Mouse (Mus musculus): ENCODE results near the gene Gal3st2.
"Not testable (repeated sequence)": the region's sequence is repeated elsewhere in the genome, so short reads cannot be mapped to it uniquely, and the experiment has no call there.

Gene Gal3st2

DNA sequence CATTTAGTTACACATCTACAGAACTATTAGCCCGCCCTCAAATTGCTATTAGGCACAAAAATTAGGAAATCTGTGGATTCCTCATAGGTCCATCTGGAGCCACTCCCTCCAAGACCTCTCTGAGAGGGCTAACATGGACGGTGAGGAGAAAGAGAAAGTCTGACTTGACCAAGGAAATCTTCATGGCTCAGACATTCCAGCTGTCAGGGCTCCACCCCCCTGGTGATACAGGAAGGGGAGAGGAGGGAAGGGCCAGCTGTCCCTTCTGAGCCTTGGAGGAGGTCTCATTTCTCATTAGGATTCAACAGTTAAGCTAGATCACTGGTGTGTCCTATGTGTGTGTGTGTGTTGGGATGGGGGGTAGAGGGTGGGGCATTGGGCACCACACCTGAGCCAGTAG lies at the start of gene Gal3st2:
Gene Gal3st2, plus strand, starts transcription at position 259 of the 400 bp plus-strand sequence.
- not testable (repeated sequence) for DNase-seq (ENCODE audit: extremely low spot score, low read depth, low spot score)

- no peak for DNase-seq (ENCODE audit: extremely low spot score, low read depth, low spot score)
These were observed 49.5 kb upstream of the Gal3st2 start for GRCm38 (mm10) chr1:93811495-93812039.

DNA sequence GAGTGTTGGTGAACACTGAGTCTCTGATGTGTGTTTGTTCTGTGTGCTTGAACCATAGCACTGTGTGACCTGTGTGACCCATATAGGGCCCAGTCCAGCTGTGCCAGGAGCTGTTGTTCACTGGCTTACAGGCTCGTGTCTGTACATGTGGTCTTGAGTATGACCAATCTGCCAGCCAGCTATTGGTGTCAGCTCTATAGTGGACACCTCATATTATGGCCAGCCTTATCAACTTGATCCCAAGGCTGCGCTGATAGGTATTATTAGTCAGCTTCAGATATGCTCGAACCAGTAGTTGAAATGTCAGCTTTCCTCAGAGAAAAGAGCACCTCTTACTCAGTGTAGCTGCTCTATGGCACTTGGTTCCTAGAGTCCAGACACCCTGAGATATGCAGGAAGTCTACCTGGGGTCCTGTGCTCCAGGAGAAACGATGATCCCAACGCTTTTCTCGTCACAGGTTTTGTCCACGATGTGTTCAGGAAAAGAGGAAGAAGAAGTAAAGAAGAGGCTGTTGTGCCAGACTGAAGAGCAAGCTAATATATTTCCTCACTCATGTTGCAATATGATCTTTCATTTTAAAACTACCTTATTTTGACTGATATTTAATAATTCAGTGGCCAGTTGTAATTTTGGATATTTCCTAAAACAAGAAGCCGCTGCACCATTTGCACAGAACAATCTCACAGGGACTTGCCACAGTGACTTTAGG lies 43.1 kb upstream of the Gal3st2 start:
- DNase-seq (ENCODE audit: extremely low spot score, low read depth, low spot score), result no peak

- no peak for DNase-seq (ENCODE audit: extremely low spot score, low read depth, low spot score)
These were observed 42.4 kb upstream of the Gal3st2 start for GRCm38 (mm10) chr1:93818722-93819121.

- no peak for DNase-seq (ENCODE audit: extremely low spot score, low read depth, low spot score)
These were observed 37.2 kb upstream of the Gal3st2 start for GRCm38 (mm10) chr1:93823796-93824495.

- DNase-seq (ENCODE audit: extremely low spot score, low read depth, low spot score), result no peak
These were observed 36.5 kb upstream of the Gal3st2 start, which contains the start of gene D2hgdh for GRCm38 (mm10) chr1:93824609-93825008. Gene D2hgdh (plus strand): TSS chr1:93824909.

DNA sequence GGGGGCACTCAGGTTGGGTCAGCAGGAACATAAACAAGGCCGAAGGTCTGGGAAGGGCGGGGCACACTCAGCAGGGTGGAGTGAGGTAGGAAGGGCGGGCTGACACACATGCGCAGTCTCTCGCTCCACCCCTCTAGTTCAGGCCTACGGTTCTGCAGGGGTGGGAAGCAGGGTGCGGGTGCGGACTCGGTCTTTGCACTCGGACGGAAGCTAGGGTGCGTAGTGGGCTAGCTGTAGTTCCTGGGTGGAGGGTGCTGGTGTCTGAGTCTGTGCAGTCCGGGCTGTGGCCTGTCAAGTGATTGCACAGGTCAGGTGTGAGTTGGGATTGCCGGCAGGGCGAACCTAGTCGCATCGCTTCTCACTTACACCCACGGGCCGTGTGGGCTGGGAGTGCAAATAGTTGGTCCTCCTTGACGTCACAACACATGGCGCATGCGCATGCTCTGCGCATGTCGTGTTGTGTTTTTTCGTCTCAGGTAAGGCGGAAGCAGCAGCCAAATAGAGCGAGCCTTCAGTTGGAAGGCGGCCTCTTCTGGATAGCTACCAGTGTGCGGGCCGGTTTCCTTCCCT lies 35.9 kb upstream of the Gal3st2 start:
- DNase-seq (ENCODE audit: extremely low spot score, low read depth, low spot score), result peak; percentile 99

- no peak for DNase-seq (ENCODE audit: extremely low spot score, low read depth, low spot score)
These were observed 35.2 kb upstream of the Gal3st2 start for GRCm38 (mm10) chr1:93825771-93826539.

- DNase-seq (ENCODE audit: extremely low spot score, low read depth, low spot score), result no peak
These were observed 34.6 kb upstream of the Gal3st2 start for GRCm38 (mm10) chr1:93826540-93826835.

DNA sequence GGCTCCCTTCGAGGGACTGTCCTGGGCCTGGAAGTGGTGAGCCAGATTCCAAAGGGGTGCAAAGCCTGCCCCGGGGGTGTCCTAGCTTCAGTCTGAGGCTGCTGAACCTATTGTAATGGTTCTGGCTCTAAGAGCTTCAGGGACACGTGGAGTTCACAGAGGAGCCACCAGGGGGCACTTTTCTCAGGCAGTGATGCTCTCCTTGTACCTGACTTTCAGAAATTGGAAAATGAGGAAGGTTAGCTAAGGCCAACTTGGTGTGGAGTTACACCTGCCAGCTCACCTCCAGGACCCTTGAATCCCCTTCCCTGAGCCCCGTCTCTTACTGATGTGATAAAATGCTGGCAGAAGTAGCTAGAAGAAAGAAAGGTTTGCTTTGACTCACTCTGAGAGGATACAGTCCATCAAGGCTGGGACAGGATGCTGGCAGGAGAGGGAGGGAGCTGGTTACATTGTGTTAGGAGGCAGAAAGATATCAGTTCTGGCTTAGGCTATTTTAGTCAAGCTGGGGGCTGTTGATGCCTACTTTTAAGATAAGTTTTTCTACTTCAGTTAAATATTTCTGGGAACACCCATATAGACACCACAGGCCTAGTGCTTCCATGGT lies 28.2 kb upstream of the Gal3st2 start:
- DNase-seq (ENCODE audit: extremely low spot score, low read depth, low spot score), result not testable (repeated sequence)

DNA sequence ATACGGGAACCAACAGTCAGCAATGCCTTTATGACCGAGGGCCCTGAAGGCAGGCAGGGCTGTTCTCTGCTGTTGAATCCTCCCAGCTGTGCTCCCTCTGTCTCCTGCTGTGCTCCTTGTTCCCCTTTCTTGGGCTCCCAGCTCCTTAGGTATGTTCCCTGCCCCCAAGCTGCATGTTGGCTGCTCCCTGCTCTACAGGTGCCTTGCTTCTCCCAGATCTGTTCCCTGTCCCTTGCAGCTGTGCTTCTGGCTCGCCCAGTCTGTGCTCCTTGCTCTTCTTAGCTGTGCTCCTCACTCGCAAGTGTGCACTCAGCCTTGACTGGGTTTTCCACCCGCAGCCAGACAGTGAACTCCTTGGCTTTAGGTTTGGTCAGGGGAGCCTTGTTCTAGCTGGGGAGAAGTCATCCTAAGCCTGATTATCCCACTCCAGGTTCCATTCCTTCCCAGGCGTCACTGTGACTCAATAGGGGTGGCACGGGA lies 26.4 kb upstream of the Gal3st2 start:
- DNase-seq (ENCODE audit: extremely low spot score, low read depth, low spot score), result no peak

DNA sequence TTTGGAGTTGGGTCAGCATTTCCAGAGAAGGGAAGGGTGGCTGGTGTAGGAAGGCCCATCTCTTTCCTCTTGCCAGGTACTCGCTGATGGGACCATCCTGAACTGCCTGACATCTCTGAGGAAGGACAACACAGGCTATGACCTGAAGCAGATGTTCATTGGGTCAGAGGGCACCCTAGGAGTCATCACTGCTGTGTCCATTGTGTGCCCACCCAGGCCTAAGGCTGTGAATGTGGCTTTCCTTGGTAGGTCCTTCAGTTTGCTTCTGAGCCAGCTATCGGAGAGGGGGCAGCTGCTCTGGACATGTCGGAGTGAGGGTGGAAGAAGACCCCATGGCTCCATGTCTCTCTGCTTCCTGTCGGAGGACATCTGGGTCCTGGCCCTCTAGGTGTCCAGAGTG lies 25.9 kb upstream of the Gal3st2 start:
- DNase-seq (ENCODE audit: extremely low spot score, low read depth, low spot score), result no peak

DNA sequence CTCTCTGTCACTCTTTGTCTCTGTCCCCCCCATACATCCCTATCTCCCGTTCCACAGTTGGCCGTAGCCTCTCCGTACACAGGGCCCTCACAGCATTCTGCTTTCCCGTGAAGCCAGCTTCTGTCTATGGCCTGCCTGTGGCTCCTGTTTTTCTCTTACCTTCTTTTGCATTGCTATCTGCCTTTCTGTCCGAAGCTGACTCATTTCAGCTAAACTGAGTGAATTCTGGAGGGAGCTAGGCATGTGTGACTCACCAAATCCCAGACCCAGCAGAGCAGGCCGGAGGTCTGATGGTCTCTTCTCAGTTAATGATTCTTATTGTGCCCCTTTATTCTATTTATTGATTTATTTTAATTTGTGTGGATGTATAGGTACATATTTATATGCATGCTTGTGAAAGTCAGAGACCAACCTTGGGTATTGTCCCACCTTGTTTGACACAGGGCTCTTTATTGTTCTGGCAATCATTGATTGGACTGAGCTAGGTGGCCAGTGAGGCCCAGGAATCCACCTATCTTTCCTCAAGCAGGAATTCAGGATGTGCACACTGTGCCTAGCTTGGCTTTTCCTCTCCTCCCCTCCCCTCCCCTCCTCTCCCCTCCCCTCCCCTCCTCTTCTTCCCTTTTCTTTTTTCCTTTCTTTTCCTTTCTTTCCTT lies 25.1 kb upstream of the Gal3st2 start:
- DNase-seq (ENCODE audit: extremely low spot score, low read depth, low spot score), result no peak

DNA sequence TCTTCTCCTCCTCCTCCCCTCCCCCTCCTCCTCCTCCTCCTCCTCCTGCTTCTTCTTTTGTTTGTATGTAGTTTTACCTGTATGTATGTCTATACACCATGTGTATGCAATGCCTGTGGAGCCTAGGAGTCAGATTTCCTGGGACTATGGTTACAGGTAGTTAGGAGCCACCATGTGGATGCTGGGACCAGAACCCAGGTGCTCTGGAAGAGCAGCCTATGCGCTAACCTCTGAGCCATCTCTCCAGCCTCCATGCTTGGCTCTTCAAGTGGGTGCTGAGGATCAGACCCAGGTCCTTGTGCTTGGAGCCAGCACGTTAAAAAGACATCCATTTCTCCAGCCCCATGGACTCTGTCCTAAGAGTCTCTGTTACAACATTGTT lies 24.6 kb upstream of the Gal3st2 start:
- no peak for DNase-seq (ENCODE audit: extremely low spot score, low read depth, low spot score)

DNA sequence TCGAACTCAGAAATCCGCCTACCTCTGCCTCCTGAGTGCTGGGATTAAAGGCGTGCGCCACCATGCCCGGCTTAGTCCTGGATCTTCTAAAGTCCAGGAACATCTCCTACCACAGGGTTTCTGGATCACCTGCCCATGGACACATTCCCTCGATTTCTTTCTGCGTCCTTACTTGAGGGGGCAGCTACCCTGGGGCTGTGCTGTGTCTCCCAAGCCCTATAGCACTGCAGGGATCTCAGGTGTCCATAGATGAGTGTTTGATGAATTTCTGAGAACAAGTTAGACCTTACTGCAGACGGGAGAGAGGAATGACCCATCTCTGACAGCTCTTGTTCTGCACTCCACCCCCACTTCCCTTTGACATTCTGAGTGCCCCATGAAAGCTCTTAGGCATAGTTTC lies 23.8 kb upstream of the Gal3st2 start:
- no peak for DNase-seq (ENCODE audit: extremely low spot score, low read depth, low spot score)

GRCm38 (mm10) chr1:93838569-93838968 lies 22.5 kb upstream of the Gal3st2 start:
- not testable (repeated sequence) for DNase-seq (ENCODE audit: extremely low spot score, low read depth, low spot score)

GRCm38 (mm10) chr1:93845766-93846366 lies 15.2 kb upstream of the Gal3st2 start:
- DNase-seq (ENCODE audit: extremely low spot score, low read depth, low spot score), result not testable (repeated sequence)

- DNase-seq (ENCODE audit: extremely low spot score, low read depth, low spot score), result not testable (repeated sequence)
These were observed 5.3 kb upstream of the Gal3st2 start for GRCm38 (mm10) chr1:93855790-93856189.

GRCm38 (mm10) chr1:93857370-93857769 lies 3.7 kb upstream of the Gal3st2 start:
- DNase-seq (ENCODE audit: extremely low spot score, low read depth, low spot score), result no peak

DNA sequence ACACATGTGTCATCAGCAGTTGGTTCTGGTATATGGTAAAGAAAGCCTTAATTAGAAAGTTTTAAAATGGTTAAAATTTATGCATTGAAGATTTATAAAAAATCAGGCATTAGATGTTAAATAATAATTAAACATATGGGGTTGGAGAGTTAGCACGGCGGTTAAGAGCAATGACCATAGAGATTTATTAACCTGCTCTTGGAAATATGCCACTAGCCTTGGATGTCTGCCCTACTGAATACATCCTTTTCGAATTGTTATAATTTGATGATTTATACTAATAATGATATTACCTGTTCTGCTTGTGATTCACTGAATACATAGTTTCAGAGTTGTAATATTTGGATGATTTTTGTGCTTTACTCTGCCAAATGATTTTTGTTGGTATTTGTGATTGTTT lies 3.1 kb upstream of the Gal3st2 start:
- no peak for DNase-seq (ENCODE audit: extremely low spot score, low read depth, low spot score)

Data from hindlimb bud, embryonic 11.5 days (tissue).